Mouse (Mus musculus) MEL (cell line): ENCODE measurements around the gene Oas1a.
"Not testable (repeated sequence)": the region's sequence is repeated elsewhere in the genome, so short reads cannot be mapped to it uniquely, and the experiment has no call there.

Experiments used
- CHD1 ChIP-seq: IDR thresholded peaks from 2 replicates; pipeline ENCODE4 v1.6.1; 2012; ENCODE audit warnings: low read depth, mild to moderate bottlenecking, inconsistent platforms, low read length, improper control_type of control experiment
- CHD2 ChIP-seq: IDR thresholded peaks from 2 replicates; pipeline ENCODE4 v1.6.1; 2011; ENCODE audit warnings: low read length, improper control_type of control experiment
- CTCF ChIP-seq, 3 experiments: IDR thresholded peaks in 2 of 3; conservative IDR thresholded peaks in 1 of 3; 2 replicates each; pipeline ENCODE4 v1.5.1; 2011 to 2012; ENCODE audit warnings: low read length in 3 of 3, low read depth in 2 of 3, mild to moderate bottlenecking in 2 of 3, improper control_type of control experiment in 1 of 3, inconsistent platforms in 1 of 3, mixed read lengths in 1 of 3, moderate library complexity in 1 of 3; ENCODE audit not compliant: control insufficient read depth in 1 of 3, insufficient read depth in 1 of 3, poor library complexity in 1 of 3, severe bottlenecking in 1 of 3
- HCFC1 ChIP-seq: IDR thresholded peaks from 2 replicates; pipeline ENCODE4 v1.6.1; 2012; ENCODE audit warnings: low read depth, mild to moderate bottlenecking, inconsistent platforms, low read length, improper control_type of control experiment, moderate library complexity
- JUND ChIP-seq: IDR thresholded peaks from 2 replicates; pipeline ENCODE4 v1.6.1; 2011; ENCODE audit warnings: low read depth, mild to moderate bottlenecking, improper control_type of control experiment, low read length
- MAFK ChIP-seq: IDR thresholded peaks from 2 replicates; pipeline ENCODE4 v1.6.1; 2011; ENCODE audit warnings: low read depth, mild to moderate bottlenecking, low read length, improper control_type of control experiment, borderline replicate concordance
- MAZ ChIP-seq: IDR thresholded peaks from 2 replicates; pipeline ENCODE4 v1.6.1; 2012; ENCODE audit warnings: low read depth, mild to moderate bottlenecking, inconsistent platforms, low read length, improper control_type of control experiment
- NELFE ChIP-seq: IDR thresholded peaks from 2 replicates; pipeline ENCODE4 v1.6.1; 2011; ENCODE audit warnings: low read depth, low read length, improper control_type of control experiment
- POLR2A ChIP-seq, 2 experiments: IDR thresholded peaks; 2 replicates each; pipeline ENCODE4 v1.6.1; 2011 to 2012; ENCODE audit warnings: low read length in 2 of 2, mild to moderate bottlenecking in 2 of 2, control low read depth in 1 of 2, improper control_type of control experiment in 1 of 2, low read depth in 1 of 2, moderate library complexity in 1 of 2; ENCODE audit not compliant: control insufficient read depth in 1 of 2, insufficient read depth in 1 of 2, poor library complexity in 1 of 2
- POLR2AphosphoS2 ChIP-seq: IDR thresholded peaks from 2 replicates; pipeline ENCODE4 v1.6.1; 2011; ENCODE audit warnings: low read length, improper control_type of control experiment
- POLR2AphosphoS5 ChIP-seq: IDR thresholded peaks from 2 replicates; pipeline ENCODE4 v1.6.1; 2012; ENCODE audit warnings: low read depth, borderline replicate concordance, mild to moderate bottlenecking, inconsistent platforms, low read length, moderate library complexity, mixed read lengths
- RCOR1 ChIP-seq: IDR thresholded peaks from 2 replicates; pipeline ENCODE4 v1.6.1; 2012; ENCODE audit warnings: low read depth, mild to moderate bottlenecking, inconsistent platforms, low read length, improper control_type of control experiment
- USF1 ChIP-seq: IDR thresholded peaks from 2 replicates; pipeline ENCODE4 v1.6.1; 2014; ENCODE audit warnings: low read depth, mild to moderate bottlenecking, inconsistent platforms, low read length, improper control_type of control experiment, moderate library complexity

DNA sequence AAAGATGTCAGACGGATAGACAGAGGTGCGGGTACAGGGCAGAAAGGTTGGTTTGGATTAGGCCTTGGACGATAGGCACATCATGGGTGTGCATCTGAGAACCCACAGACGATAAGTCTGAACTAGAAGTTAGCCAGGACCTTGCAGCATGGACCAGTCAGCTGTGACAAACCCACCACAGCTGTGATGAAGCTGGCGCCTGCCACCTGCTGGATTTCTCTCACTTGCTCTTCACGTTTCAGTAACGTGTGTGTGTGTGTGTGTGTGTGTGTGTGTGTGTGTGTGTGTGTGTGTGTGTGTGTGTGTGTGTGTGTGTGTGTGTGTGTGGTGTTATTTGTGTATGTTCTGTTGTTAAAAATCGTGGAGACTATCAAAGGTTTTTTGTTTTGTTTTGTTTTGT lies 6.9 kb upstream of the Oas1a start, which contains the start of gene Oas1d:
- not testable (repeated sequence) for TF ChIP-seq CHD2; CTCF (IDR thresholded peaks at IDR 0.05 in 2 of 3, conservative IDR thresholded peaks at IDR 0.05 in 1 of 3; ENCODE audit: control insufficient read depth in 1 of 3, insufficient read depth in 1 of 3, low read depth in 2 of 3, low read length in 3 of 3, poor library complexity in 1 of 3, severe bottlenecking in 1 of 3); POLR2A (IDR thresholded peaks at IDR 0.05; ENCODE audit: control insufficient read depth in 1 of 2, insufficient read depth in 1 of 2, low read depth in 1 of 2, low read length in 2 of 2, poor library complexity in 1 of 2); NELFE; MAFK; USF1; HCFC1; MAZ; RCOR1; JUND; POLR2AphosphoS5; CHD1; POLR2AphosphoS2
